Mouse (Mus musculus) limb, embryonic 10.5 days (tissue): ENCODE results near the gene Bcr. TPM values are rescaled to one million over a fixed set of nuclear protein-coding genes. Genes with fewer than 3 reads are reported as not detected.
A peak's percentile ranks its signal among the peaks of the same experiment; 100 is the strongest.

Experiments
- DNase-seq: peaks from one replicate; pipeline ENCODE4 v3.0.0-alpha.2; 2017; ENCODE audit warnings: low spot score
- H3K27ac ChIP-seq: fragments of 300-500 bp; sonication (generic); 2 replicates; pipeline ENCODE4 v1.5.1; 2016; ENCODE audit warnings: mild to moderate bottlenecking
- H3K27me3 ChIP-seq: fragments of 300-500 bp; sonication (generic); 2 replicates; pipeline ENCODE4 v1.6.1; 2016; ENCODE audit warnings: low read depth, mild to moderate bottlenecking; ENCODE audit not compliant: poor library complexity, severe bottlenecking
- H3K36me3 ChIP-seq: fragments of 300-500 bp; sonication (generic); 2 replicates; pipeline ENCODE4 v1.6.1; 2016; ENCODE audit warnings: mild to moderate bottlenecking, moderate library complexity
- H3K4me1 ChIP-seq: fragments of 300-500 bp; sonication (generic); 2 replicates; pipeline ENCODE4 v1.6.1; 2016
- H3K4me3 ChIP-seq: fragments of 300-500 bp; sonication (generic); 2 replicates; pipeline ENCODE4 v1.5.1; 2016; ENCODE audit warnings: mild to moderate bottlenecking, moderate library complexity
- H3K9me3 ChIP-seq: fragments of 300-500 bp; sonication (generic); replicated peaks from 2 replicates; pipeline ENCODE4 v1.6.1; 2016; ENCODE audit warnings: mild to moderate bottlenecking
- WGBS: fragments of 180-500 bp; shearing (Covaris S2); methylation state at CpG from one replicate; pipeline ENCODE4 v1.1.7; 2016; 5-methylcytosine and 5-hydroxymethylcytosine counted together
- polyA plus RNA-seq: library from polyadenylated mRNA; unstranded; fragments of >200 nt; fragmentation: Nextera tagmentation; extraction: Ambion mirVana; gene quantifications from 2 replicates; pipeline ENCODE4 v1.2.1, GENCODE M21; 2016

Gene Bcr
- polyA plus RNA-seq, 1 experiment from 2014 or later = 7.0 TPM

DNA sequence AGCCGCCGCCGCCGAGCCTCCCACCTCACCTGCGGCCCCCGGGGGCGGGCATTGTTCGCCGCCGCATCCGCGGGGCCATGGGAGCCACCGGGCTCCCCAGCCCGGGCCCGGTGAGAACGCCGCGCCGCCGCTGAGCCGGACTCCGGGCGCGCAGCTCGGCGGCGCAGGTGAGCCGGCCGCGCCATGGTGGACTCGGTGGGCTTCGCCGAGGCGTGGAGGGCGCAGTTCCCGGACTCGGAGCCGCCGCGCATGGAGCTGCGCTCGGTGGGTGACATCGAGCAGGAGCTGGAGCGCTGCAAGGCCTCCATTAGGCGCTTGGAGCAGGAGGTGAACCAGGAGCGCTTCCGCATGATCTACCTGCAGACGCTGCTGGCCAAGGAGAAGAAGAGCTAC lies 447 bp downstream of the Bcr start:
- H3K4me3 ChIP-seq = peak overlapping the region; percentile 91
- no peaks in the 10 kb centered on the region for H3K9me3 ChIP-seq
- peaks cover 7% of the 10 kb centered on the region; the same call in 1 of the 2 replicates for H3K27me3 ChIP-seq
- H3K36me3 ChIP-seq = peaks cover 18% of the 10 kb centered on the region
- H3K4me1 ChIP-seq = peaks cover 67% of the 10 kb centered on the region
- WGBS = under 1% methylated on average over 41 of the region's 48 CpGs
- peak; percentile 66 for DNase-seq
- H3K27ac ChIP-seq = peak overlapping the region; percentile 91

DNA sequence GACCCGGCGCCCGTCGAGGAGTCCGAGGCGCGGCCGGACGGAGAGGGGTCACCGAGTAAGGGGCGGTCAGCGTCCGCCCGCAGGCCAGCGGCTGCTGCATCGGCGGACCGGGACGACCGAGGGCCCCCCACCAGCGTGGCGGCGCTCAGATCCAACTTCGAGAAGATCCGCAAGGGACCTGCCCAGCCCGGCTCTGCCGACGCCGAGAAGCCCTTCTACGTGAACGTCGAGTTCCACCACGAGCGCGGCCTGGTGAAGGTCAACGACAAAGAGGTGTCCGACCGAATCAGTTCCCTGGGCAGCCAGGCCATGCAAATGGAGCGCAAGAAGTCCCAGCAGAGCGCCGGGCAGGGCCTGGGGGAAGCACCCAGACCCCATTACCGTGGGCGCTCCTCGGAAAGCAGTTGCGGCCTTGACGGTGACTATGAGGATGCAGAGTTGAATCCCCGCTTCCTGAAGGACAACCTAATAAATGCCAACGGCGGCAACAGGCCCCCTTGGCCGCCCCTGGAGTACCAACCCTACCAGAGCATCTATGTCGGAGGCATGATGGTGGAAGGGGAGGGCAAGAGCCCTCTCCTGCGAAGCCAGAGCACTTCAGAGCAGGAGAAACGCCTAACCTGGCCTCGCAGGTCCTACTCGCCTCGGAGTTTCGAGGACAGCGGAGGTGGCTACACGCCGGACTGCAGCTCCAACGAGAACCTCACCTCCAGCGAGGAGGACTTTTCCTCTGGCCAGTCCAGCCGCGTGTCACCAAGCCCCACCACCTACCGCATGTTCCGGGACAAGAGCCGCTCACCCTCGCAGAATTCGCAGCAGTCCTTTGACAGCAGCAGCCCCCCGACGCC lies 1.2 kb downstream of the Bcr start:
- peak; percentile 65 for DNase-seq
- WGBS = 2% methylated on average over 71 of the region's 71 CpGs
- H3K4me1 ChIP-seq = peaks cover 67% of the 10 kb centered on the region
- H3K27me3 ChIP-seq = peaks cover 7% of the 10 kb centered on the region; the same call in 1 of the 2 replicates
- peaks cover 22% of the 10 kb centered on the region for H3K36me3 ChIP-seq
- H3K9me3 ChIP-seq = no peaks in the 10 kb centered on the region
- H3K4me3 ChIP-seq = peak overlapping the region; percentile 91
- peak overlapping the region; percentile 91 for H3K27ac ChIP-seq

DNA sequence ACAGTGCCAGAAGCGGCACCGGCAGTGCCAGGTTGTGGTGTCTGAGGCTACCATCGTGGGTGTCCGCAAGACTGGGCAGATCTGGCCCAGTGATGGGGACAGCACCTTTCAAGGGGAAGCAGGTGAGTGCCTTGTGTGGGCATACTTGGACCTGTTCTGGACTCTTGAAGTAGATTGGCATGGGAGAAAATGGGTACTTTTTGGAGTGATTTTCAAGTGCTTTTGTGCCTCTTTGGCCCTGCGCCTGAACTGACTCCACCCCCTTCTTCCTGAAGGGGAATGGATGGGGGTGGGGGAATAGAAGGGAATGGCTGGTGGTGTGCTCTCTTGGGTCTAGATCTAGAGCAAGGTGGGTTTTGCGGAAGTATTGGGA lies 1.8 kb downstream of the Bcr start:
- H3K4me1 ChIP-seq = peaks cover 67% of the 10 kb centered on the region
- peak overlapping the region; percentile 91 for H3K4me3 ChIP-seq
- H3K36me3 ChIP-seq = peaks cover 26% of the 10 kb centered on the region
- peak overlapping the region; percentile 91; the same call in 1 of the 2 replicates for H3K27ac ChIP-seq
- no peaks in the 10 kb centered on the region for H3K9me3 ChIP-seq
- no peak for DNase-seq
- WGBS = 18% methylated on average over 6 of the region's 6 CpGs
- H3K27me3 ChIP-seq = peaks cover 7% of the 10 kb centered on the region; the same call in 1 of the 2 replicates

DNA sequence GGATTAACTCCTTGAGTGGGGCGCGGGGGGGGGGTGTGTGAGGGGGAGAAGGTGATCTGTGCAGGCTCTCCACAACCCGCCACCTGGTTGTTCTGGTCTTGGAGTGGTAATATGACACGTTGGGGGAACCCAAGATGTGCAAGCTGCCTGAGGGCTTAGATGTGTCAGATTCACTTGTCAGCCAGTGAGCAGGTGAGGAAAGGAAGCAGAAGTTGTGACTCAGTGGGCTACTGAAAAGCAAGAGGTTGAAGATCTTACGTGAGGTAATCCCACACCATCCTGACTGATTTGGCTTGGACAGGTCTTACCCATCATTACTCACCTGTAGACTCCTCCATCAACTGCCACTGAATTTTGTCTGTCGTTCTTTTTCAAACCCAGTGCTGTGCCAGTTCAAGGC lies 2.2 kb downstream of the Bcr start:
- no peak for DNase-seq
- Histone ChIP-seq H3K9me3 (no peaks in the 10 kb centered on the region), H3K36me3 (peaks cover 31% of the 10 kb centered on the region), H3K4me1 (peaks cover 70% of the 10 kb centered on the region), H3K27me3 (peaks cover 7% of the 10 kb centered on the region; the same call in 1 of the 2 replicates), H3K4me3 (peak overlapping the region; percentile 91), H3K27ac (no peak overlapping the region)
- 42% methylated on average over 6 of the region's 6 CpGs for WGBS

DNA sequence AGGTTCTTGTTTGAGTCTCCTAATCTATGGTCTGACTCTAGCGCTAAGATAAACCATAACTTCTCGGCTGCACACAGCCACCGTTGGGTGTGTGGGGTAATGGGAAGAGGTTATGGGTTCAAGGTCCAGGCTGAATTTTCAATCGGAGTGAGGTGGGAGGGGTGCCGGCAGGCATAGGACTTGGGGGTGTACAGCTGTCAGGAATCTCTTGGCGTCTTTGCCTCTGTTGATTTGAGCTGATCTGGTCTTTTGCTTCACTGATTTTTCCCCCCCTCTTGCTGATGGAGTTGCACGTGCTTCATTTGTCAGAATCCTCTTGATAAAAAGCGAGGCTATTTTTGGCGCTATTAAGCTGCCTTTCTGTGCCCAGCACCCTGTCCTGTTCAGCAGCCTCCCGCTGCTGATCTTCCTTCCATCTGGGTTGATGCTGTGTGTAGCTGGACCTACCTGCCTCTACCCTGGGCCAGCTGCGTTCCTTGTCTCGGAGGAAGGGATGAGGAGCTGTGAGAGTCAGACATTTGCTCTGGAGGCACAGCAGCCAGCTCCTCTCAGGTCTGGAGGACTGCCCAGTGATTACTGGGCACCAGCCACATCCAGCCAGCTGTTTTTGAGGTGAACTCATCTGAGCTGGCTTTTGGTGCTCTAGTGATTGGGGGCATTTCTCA lies 3.0 kb downstream of the Bcr start:
- Histone ChIP-seq H3K4me1 (peaks cover 76% of the 10 kb centered on the region), H3K36me3 (peaks cover 31% of the 10 kb centered on the region), H3K27me3 (peaks cover 7% of the 10 kb centered on the region; the same call in 1 of the 2 replicates), H3K4me3 (peak overlapping the region; percentile 91), H3K9me3 (no peaks in the 10 kb centered on the region), H3K27ac (no peak overlapping the region)
- WGBS = 84% methylated on average over 12 of the region's 12 CpGs
- no peak for DNase-seq

DNA sequence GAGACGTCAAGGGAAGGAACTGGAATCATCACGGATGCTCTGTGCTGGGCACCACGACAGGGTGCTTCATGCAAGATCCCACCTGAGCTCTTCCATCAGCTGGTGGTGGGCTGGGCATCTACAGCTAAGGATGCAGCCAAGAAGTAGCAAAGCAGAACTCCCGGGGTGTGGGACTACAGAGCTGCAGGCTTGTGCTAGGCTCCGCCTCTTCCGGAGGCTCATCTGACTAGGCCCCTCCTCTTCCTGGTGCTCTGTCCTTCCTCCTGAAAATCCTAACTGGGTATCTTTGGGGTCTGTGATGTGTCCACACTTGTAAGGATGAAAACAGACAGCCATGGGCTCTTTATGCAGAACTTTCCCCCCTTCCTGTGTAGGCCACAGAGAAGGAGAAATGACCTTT lies 5.3 kb downstream of the Bcr start:
- DNase-seq = no peak
- Histone ChIP-seq H3K36me3 (peaks cover 31% of the 10 kb centered on the region), H3K27ac (no peak overlapping the region), H3K9me3 (no peaks in the 10 kb centered on the region), H3K4me1 (peaks cover 66% of the 10 kb centered on the region), H3K27me3 (peaks cover 7% of the 10 kb centered on the region; the same call in 1 of the 2 replicates), H3K4me3 (no peak overlapping the region)
- WGBS = 87% methylated on average over 6 of the region's 6 CpGs

DNA sequence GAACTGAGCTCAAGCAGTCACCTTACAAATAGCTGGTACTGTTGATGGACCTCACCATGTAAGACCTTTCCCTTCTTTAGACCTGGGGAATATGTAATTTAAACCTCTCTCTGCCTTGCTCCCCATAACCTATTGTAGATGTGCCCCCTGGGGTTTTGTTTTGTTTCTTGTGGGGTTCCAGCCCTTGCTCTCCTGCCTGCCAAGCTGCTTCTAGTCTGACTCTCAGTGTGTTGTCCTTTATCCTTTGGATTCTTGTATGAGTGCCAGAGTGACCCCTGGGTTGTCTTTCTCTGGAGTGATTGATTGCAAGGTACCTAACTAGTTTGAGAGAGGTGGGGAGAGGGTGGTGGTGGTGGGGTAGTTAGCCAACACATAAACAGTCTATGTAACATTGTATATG lies 7.1 kb downstream of the Bcr start:
- peaks cover 47% of the 10 kb centered on the region for H3K36me3 ChIP-seq
- peaks cover 50% of the 10 kb centered on the region for H3K4me1 ChIP-seq
- H3K9me3 ChIP-seq = no peaks in the 10 kb centered on the region

DNA sequence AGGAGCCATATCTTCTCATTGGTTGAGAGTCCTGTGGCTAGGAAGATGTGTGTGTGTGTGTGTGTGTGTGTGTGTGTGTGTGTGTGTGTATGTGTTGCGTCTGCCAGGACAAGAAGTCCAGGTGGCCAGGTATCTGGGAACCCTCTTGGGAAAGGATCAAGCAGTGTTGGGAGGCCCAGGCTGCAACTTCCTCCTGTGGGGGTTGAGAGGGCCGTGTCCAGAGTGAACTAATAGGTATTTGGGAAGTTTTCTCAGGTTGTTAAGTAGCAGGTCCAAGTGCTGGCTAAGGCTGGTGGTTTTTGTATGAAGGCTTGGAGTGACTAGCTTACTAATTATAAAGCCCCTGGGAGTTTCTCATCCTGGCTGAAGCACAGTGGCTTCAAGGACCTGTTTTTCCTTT lies 7.7 kb downstream of the Bcr start:
- DNase-seq = no peak
- Histone ChIP-seq H3K27ac (no peak overlapping the region), H3K27me3 (no peaks in the 10 kb centered on the region), H3K36me3 (peaks cover 52% of the 10 kb centered on the region), H3K4me3 (no peak overlapping the region), H3K4me1 (peaks cover 44% of the 10 kb centered on the region), H3K9me3 (no peaks in the 10 kb centered on the region)
- WGBS = 60% methylated on average over 2 of the region's 2 CpGs

More for the DNA sequence above, 7.1 kb downstream of the Bcr start:
- Histone ChIP-seq H3K27ac (no peak overlapping the region), H3K27me3 (no peaks in the 10 kb centered on the region), H3K4me3 (no peak overlapping the region)
- DNase-seq = no peak

DNA sequence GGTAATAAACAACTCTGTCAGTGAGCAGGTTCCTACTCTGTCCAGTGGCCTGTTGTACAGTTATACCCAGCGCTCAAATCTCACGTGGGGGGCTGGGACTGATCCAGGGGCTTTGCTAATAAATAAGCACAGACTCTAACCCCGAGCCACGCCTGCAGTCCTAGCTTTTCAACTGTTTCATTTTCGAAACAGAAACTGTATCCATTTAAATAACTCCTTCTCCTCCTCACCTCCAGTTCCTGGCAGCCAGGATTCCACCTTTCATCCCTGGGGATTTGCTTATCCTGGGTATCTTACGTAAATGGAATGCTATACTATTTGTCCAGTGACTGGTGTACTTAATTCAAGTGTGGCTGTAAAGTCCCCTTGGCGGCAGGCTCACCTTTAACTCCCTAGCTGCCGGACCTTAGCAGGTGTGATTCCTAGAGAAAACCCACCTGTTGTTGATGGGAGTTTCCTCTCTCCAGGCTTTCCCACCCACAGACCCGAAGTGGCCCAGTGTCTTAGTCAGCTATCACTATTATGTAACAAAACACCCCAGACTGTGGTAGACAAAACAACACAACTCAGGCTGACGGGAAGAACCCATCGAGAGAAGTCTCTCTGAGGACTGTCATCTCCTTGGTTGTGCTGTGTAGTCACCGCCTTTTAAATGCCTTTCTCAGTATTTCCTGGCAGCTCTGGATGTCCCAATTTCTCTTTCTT lies 8.4 kb downstream of the Bcr start:
- Histone ChIP-seq H3K36me3 (peaks cover 57% of the 10 kb centered on the region), H3K4me3 (no peak overlapping the region), H3K9me3 (no peaks in the 10 kb centered on the region), H3K27me3 (no peaks in the 10 kb centered on the region), H3K27ac (no peak overlapping the region), H3K4me1 (peaks cover 37% of the 10 kb centered on the region)
- no peak for DNase-seq
- WGBS = 69% methylated on average over 12 of the region's 12 CpGs

DNA sequence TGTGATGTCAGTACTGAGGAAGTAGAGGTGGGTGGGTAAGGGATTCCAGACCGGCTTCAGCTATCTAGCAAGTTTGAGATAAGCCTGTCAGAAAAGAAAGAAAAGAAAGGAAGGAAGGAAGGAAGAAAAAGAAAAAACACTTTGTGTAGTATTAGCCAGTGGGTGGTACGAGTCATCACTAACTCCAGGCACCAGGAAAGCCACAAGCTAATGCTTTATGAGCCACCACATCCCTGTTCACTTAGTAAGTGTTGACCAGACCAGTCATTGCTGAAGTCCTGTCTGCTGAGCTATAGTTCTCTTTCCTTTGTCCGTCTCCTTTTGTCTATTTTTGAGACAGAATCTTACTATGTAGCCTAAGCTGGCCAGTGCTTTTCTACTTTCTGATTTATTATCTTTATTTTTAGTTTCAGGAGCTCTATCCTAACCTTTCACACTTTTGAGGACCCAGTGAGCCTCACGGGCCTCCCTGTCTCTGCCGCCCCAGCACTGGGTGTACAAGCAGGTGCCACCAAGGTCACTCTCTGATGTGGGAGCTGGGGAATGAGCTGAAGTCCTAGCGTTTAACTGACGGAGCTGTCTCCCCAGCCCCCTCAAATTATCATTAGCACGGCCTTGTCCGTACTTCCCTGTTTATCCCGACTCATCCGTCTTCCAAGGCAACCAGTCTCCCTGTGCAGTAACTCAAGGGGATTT lies 10.0 kb downstream of the Bcr start:
- DNase-seq = no peak
- Histone ChIP-seq H3K27ac (no peak overlapping the region), H3K27me3 (no peaks in the 10 kb centered on the region), H3K4me1 (peaks cover 23% of the 10 kb centered on the region), H3K36me3 (peaks cover 58% of the 10 kb centered on the region), H3K9me3 (no peaks in the 10 kb centered on the region), H3K4me3 (no peak overlapping the region)
- 74% methylated on average over 11 of the region's 11 CpGs for WGBS

DNA sequence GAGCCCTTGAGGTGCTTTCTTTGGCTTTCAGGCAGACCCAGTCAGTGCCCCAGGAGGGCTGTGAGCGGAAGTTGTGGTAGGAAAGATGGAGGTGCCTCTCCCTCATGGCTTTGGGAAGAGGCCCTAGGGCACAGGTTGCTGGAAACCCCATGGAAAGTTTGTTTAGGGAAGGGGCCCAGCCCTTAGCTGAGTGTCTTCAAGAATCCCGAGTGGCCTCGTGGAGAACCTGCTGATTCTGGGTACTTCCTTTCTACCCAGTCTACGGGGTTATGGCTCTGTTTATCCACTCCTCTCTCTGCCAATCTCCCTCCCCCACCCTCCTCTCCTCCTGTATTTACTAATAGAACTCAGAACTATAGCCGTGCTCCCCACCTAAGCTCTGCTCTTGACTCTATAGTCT lies 15.3 kb downstream of the Bcr start:
- H3K9me3 ChIP-seq = no peaks in the 10 kb centered on the region
- peaks cover 12% of the 10 kb centered on the region for H3K4me1 ChIP-seq
- WGBS = 81% methylated on average over 5 of the region's 5 CpGs
- no peak overlapping the region for H3K27ac ChIP-seq
- H3K27me3 ChIP-seq = no peaks in the 10 kb centered on the region
- no peak for DNase-seq
- peaks cover 54% of the 10 kb centered on the region for H3K36me3 ChIP-seq
- no peak overlapping the region for H3K4me3 ChIP-seq
